Mouse (Mus musculus) C2C12 (cell line): ENCODE results near the gene Insig2. TPM values are rescaled to one million over a fixed set of nuclear protein-coding genes. Genes with fewer than 3 reads are reported as not detected.
A peak's percentile ranks its signal among the peaks of the same experiment; 100 is the strongest.

Source experiments
- H3K27me3 ChIP-seq: one replicate; pipeline ENCODE4 v1.6.1; 2011; ENCODE audit not compliant: control insufficient read depth, insufficient read depth, insufficient read length
- H3K36me3 ChIP-seq: one replicate; pipeline ENCODE4 v1.6.1; 2011; ENCODE audit not compliant: control insufficient read depth, insufficient read depth
- H3K4me3 ChIP-seq: one replicate; pipeline ENCODE4 v1.5.1; 2011; ENCODE audit warnings: mild to moderate bottlenecking, control low read depth; ENCODE audit not compliant: poor library complexity, insufficient read depth, severe bottlenecking
- H3K79me2 ChIP-seq: one replicate; pipeline ENCODE4 v1.6.1; 2011; ENCODE audit not compliant: control insufficient read depth, insufficient read depth
- H3K79me3 ChIP-seq: one replicate; pipeline ENCODE4 v1.6.1; 2011; ENCODE audit warnings: low read depth, control low read depth
- H3ac ChIP-seq: one replicate; pipeline ENCODE3; 2011; ENCODE audit warnings: low read depth; ENCODE audit not compliant: control insufficient read depth, insufficient read length
- CEBPB ChIP-seq: IDR thresholded peaks from one replicate; pipeline ENCODE4 v1.6.1; 2011; ENCODE audit warnings: low read depth, mild to moderate bottlenecking, control low read depth, moderate library complexity
- CTCF ChIP-seq: IDR thresholded peaks from one replicate; pipeline ENCODE4 v1.5.1; 2011; ENCODE audit not compliant: control insufficient read depth, insufficient read depth, insufficient read length
- MYOD1 ChIP-seq: IDR thresholded peaks from one replicate; pipeline ENCODE4 v1.6.1; 2011; ENCODE audit warnings: low read depth; ENCODE audit not compliant: control insufficient read depth, insufficient read length
- MYOG ChIP-seq: IDR thresholded peaks from one replicate; pipeline ENCODE4 v1.6.1; 2011; ENCODE audit not compliant: control insufficient read depth, insufficient read length; ENCODE audit errors: extremely low read depth
- USF1 ChIP-seq: IDR thresholded peaks from one replicate; pipeline ENCODE4 v1.6.1; 2011; ENCODE audit warnings: low read depth, mild to moderate bottlenecking, control low read depth, moderate library complexity
- polyA plus RNA-seq: library from polyadenylated mRNA; unstranded; fragments of >200 nt; fragmentation: generic; extraction: Trizol; gene quantifications from one replicate; pipeline ENCODE4 v1.2.1, GENCODE M21; 2012; ENCODE audit warnings: missing spikeins

Gene Insig2
- polyA plus RNA-seq, 1 experiment, result 27.9 TPM

GRCm38 (mm10) chr1:121260171-121260741 lies 72.1 kb downstream of the Insig2 start:
- Histone ChIP-seq H3K4me3 (no peak overlapping the region), H3K27me3 (no peaks in the 10 kb centered on the region), H3ac (no peak overlapping the region), H3K79me3 (no peaks in the 10 kb centered on the region), H3K79me2 (no peaks in the 10 kb centered on the region), H3K36me3 (no peaks in the 10 kb centered on the region)
- TF ChIP-seq MYOD1 (no peak), MYOG (no peak), CEBPB (peak; percentile 85), USF1 (no peak), CTCF (no peak)

Other genes starting within 250 kb of the Insig2 start
- 8.4 TPM for gene Ccdc93, start 98.5 kb upstream of the Insig2 start, polyA plus RNA-seq
- gene Htr5b, start 195.9 kb upstream of the Insig2 start, polyA plus RNA-seq, result not detected
- gene Ddx18, start 235.4 kb upstream of the Insig2 start, polyA plus RNA-seq, result 57.7 TPM